Mouse (Mus musculus): ENCODE measurements at regions not wholly inside any gene's neighbourhood (a gene's known extent, or its start where the extent isn't known, plus 50 kb on each side); places are given as distances from the start of the nearest gene placed in this dataset.

GRCm38 (mm10) chr2:34111286-34111685 lies 223.5 kb upstream of the Mvb12b start:
- Histone ChIP-seq H3K36me3 (no peaks in the 10 kb centered on the region), H3K27me3 (peaks cover 26% of the 10 kb centered on the region), H3K4me3 (no peak overlapping the region), H3K4me2 (no peak overlapping the region), H3K9me3 (no peaks in the 10 kb centered on the region), H3K4me1 (peaks cover 20% of the 10 kb centered on the region), H3K9ac (no peak overlapping the region), H3K27ac (no peak overlapping the region)
- no peak for ATAC-seq (ENCODE audit: insufficient number of reproducible peaks, low FRiP score, low TSS enrichment, low read depth)
- WGBS = 43% methylated on average over 3 of the region's 3 CpGs

- no peak overlapping the region for H3K4me3 ChIP-seq
- H3K27me3 ChIP-seq = peaks cover 33% of the 10 kb centered on the region
- H3K27ac ChIP-seq = no peak overlapping the region
- ATAC-seq (ENCODE audit: insufficient number of reproducible peaks, low FRiP score, low TSS enrichment, low read depth) = no peak
- no peak overlapping the region for H3K4me2 ChIP-seq
- H3K9ac ChIP-seq = no peak overlapping the region
- H3K4me1 ChIP-seq = peaks cover 22% of the 10 kb centered on the region
- no peaks in the 10 kb centered on the region for H3K36me3 ChIP-seq
- H3K9me3 ChIP-seq = no peaks in the 10 kb centered on the region
- 80% methylated on average over 17 of the region's 17 CpGs for WGBS
These were observed 222.8 kb upstream of the Mvb12b start for GRCm38 (mm10) chr2:34110582-34110981.

GRCm38 (mm10) chr2:34107566-34108303 lies 220.0 kb upstream of the Mvb12b start:
- peaks cover 26% of the 10 kb centered on the region for H3K4me1 ChIP-seq
- H3K4me2 ChIP-seq = peak overlapping the region; percentile 36
- WGBS = 26% methylated on average over 27 of the region's 27 CpGs
- H3K36me3 ChIP-seq = no peaks in the 10 kb centered on the region
- no peak overlapping the region for H3K9ac ChIP-seq
- no peak overlapping the region for H3K27ac ChIP-seq
- ATAC-seq (ENCODE audit: insufficient number of reproducible peaks, low FRiP score, low TSS enrichment, low read depth) = no peak
- H3K4me3 ChIP-seq = peak overlapping the region; percentile 5; the same call in 1 of the 2 replicates
- H3K9me3 ChIP-seq = no peaks in the 10 kb centered on the region
- peaks cover 37% of the 10 kb centered on the region for H3K27me3 ChIP-seq

DNA sequence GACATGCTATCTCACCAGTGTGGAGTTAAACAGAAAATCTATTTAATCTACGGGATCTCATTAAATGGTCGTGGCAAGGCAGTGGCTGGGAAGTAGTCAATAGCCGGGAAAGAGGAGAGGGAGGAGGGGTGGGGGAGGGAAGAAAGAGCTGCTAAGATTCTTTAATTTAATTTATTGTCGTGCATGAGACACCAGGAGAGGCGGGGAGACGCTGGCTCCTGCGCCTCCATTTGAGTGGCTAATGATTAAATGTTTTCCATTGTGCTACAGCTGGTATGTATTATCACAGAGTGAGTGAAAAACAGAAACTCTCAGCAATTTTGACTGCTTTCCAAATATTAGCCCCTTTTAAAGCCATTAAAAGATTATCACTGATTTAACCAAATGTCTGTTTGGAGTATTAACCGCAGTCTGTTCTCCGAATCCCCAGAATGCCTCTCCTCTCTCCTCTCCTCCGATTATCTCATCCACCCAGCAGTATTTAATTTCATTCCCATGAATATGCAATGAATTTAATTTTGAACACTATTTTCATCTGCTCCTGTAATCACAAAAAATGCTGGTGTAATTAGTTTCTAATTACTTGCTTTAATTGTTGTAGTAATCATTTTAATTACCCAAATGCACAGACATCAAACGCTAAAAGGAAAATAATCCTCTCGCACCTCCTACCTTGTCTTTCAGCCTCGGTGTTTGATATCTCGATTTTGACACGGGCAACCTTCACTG lies 219.3 kb upstream of the Mvb12b start:
- WGBS = 19% methylated on average over 15 of the region's 15 CpGs
- Histone ChIP-seq H3K9ac (no peak overlapping the region), H3K4me1 (peaks cover 26% of the 10 kb centered on the region), H3K27ac (no peak overlapping the region), H3K4me2 (peak overlapping the region; percentile 36), H3K27me3 (peaks cover 37% of the 10 kb centered on the region), H3K9me3 (no peaks in the 10 kb centered on the region), H3K36me3 (no peaks in the 10 kb centered on the region), H3K4me3 (peak overlapping the region; percentile 5; the same call in 1 of the 2 replicates)
- no peak for ATAC-seq (ENCODE audit: insufficient number of reproducible peaks, low FRiP score, low TSS enrichment, low read depth)

DNA sequence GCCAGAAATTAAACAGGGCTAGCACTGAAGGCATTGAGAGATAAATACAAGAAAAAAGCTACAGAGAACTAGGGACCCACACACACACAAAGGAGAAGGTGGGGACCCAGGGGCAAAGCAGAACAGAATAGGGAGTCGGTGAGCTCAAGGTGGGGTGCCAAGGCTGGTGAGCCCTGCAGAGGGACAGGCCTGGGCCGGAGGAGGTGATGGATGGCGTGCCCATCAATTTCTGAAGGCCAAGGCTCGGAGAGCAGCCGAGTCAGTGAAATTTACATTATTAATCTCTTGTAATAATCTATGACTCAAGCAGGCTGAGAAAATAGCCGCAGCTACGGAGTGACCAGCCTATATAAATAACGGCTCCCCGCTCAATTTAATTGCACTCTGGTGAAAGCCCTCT lies 218.5 kb upstream of the Mvb12b start:
- H3K4me2 ChIP-seq = peak overlapping the region; percentile 20; the same call in 1 of the 2 replicates
- no peak overlapping the region for H3K9ac ChIP-seq
- ATAC-seq (ENCODE audit: insufficient number of reproducible peaks, low FRiP score, low TSS enrichment, low read depth) = no peak
- H3K27ac ChIP-seq = no peak overlapping the region
- H3K36me3 ChIP-seq = no peaks in the 10 kb centered on the region
- 38% methylated on average over 9 of the region's 9 CpGs for WGBS
- H3K27me3 ChIP-seq = peaks cover 36% of the 10 kb centered on the region
- peaks cover 26% of the 10 kb centered on the region for H3K4me1 ChIP-seq
- H3K9me3 ChIP-seq = no peaks in the 10 kb centered on the region
- no peak overlapping the region for H3K4me3 ChIP-seq

- Histone ChIP-seq H3K4me2 (no peak overlapping the region), H3K36me3 (no peaks in the 10 kb centered on the region), H3K27me3 (peaks cover 29% of the 10 kb centered on the region), H3K4me3 (no peak overlapping the region), H3K9me3 (no peaks in the 10 kb centered on the region), H3K27ac (no peak overlapping the region), H3K4me1 (peaks cover 26% of the 10 kb centered on the region), H3K9ac (no peak overlapping the region)
- ATAC-seq (ENCODE audit: insufficient number of reproducible peaks, low FRiP score, low TSS enrichment, low read depth) = 0 out of 2 replicates have a peak, but pooled peaks have one; percentile 33
- 37% methylated on average over 13 of the region's 13 CpGs for WGBS
These were observed 217.7 kb upstream of the Mvb12b start for GRCm38 (mm10) chr2:34105271-34106051.

- Histone ChIP-seq H3K4me3 (no peak overlapping the region), H3K4me2 (no peak overlapping the region), H3K27ac (no peak overlapping the region), H3K9me3 (no peaks in the 10 kb centered on the region), H3K27me3 (no peaks in the 10 kb centered on the region), H3K4me1 (peaks cover 4% of the 10 kb centered on the region; the same call in 1 of the 2 replicates), H3K36me3 (no peaks in the 10 kb centered on the region), H3K9ac (no peak overlapping the region)
- WGBS = 58% methylated on average over 14 of the region's 14 CpGs
- ATAC-seq (ENCODE audit: insufficient number of reproducible peaks, low FRiP score, low TSS enrichment, low read depth) = no peak
These were observed 210.3 kb upstream of the Mvb12b start for GRCm38 (mm10) chr2:34098004-34098547.

DNA sequence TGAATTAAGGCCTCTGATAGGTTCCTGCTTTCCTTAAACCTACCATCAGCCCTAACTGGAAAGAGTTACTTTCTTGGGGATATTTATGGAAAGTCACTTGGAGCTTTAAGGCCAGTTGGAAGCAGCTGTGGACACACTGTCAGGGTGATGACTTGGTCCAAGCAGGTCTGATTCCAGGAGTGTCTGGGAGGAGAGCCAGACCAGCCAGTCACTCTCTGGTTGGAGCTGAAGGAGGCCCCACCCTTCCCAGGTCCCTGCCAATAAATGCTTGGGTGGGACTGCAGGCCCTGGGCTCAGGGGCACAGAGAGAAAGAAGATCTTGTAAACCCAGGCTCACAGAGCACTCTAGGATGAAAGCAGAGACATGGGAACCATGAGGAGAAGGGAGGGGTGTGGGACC lies 208.8 kb upstream of the Mvb12b start:
- Histone ChIP-seq H3K4me3 (no peak overlapping the region), H3K4me2 (no peak overlapping the region), H3K27ac (no peak overlapping the region), H3K36me3 (no peaks in the 10 kb centered on the region), H3K27me3 (peaks cover 6% of the 10 kb centered on the region; the same call in 1 of the 2 replicates), H3K9me3 (no peaks in the 10 kb centered on the region), H3K9ac (no peak overlapping the region), H3K4me1 (peaks cover 4% of the 10 kb centered on the region; the same call in 1 of the 2 replicates)
- no peak for ATAC-seq (ENCODE audit: insufficient number of reproducible peaks, low FRiP score, low TSS enrichment, low read depth)

DNA sequence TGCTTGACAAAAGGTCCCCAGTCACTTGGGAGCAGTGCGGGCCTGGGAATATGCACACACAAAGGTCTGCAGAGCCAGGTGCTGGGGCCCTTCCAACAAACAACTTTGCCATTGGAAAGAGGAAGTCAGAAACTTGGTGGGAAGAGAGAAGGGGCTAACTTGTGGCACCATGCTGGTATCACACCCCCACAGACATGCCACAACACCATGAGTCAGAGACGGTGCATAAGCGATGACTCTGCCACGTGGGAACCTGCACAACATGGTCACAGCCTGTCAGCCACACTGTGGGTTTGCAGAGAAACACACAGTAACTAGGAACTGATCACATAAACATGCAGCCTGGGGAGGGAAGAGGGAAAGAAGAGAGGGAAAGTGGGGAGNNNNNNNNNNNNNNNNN lies 201.1 kb upstream of the Mvb12b start:
- H3K36me3 ChIP-seq = no peaks in the 10 kb centered on the region
- no peak overlapping the region for H3K4me3 ChIP-seq
- no peak for ATAC-seq (ENCODE audit: insufficient number of reproducible peaks, low FRiP score, low TSS enrichment, low read depth)
- H3K9ac ChIP-seq = no peak overlapping the region
- peaks cover 6% of the 10 kb centered on the region; the same call in 1 of the 2 replicates for H3K27me3 ChIP-seq
- WGBS = 61% methylated on average over 4 of the region's 4 CpGs
- H3K27ac ChIP-seq = no peak overlapping the region
- no peaks in the 10 kb centered on the region for H3K4me1 ChIP-seq
- no peak overlapping the region for H3K4me2 ChIP-seq
- no peaks in the 10 kb centered on the region for H3K9me3 ChIP-seq

- Histone ChIP-seq H3K4me1 (no peaks in the 10 kb centered on the region), H3K4me2 (no peak overlapping the region), H3K4me3 (no peak overlapping the region), H3K27ac (no peak overlapping the region), H3K27me3 (no peaks in the 10 kb centered on the region), H3K9ac (no peak overlapping the region), H3K9me3 (no peaks in the 10 kb centered on the region), H3K36me3 (no peaks in the 10 kb centered on the region)
- no peak for ATAC-seq (ENCODE audit: insufficient number of reproducible peaks, low FRiP score, low TSS enrichment, low read depth)
- WGBS = 77% methylated on average over 3 of the region's 3 CpGs
These were observed 198.4 kb upstream of the Mvb12b start for GRCm38 (mm10) chr2:34086130-34086529.

- no peak overlapping the region for H3K9ac ChIP-seq
- no peak overlapping the region for H3K4me2 ChIP-seq
- no peak overlapping the region for H3K4me3 ChIP-seq
- no peaks in the 10 kb centered on the region for H3K9me3 ChIP-seq
- no peaks in the 10 kb centered on the region for H3K36me3 ChIP-seq
- no peak for ATAC-seq (ENCODE audit: insufficient number of reproducible peaks, low FRiP score, low TSS enrichment, low read depth)
- no peaks in the 10 kb centered on the region for H3K27me3 ChIP-seq
- 81% methylated on average over 1 of the region's 1 CpGs for WGBS
- H3K27ac ChIP-seq = no peak overlapping the region
- no peaks in the 10 kb centered on the region for H3K4me1 ChIP-seq
These were observed 196.8 kb upstream of the Mvb12b start for GRCm38 (mm10) chr2:34084513-34084912.

Measured in limb, embryonic 15.5 days (tissue).